Mouse (Mus musculus) midbrain, embryonic 13.5 days (tissue): ENCODE results near the gene Mtch1. TPM values are rescaled to one million over a fixed set of nuclear protein-coding genes. Genes with fewer than 3 reads are reported as not detected.

Experiments used
- ATAC-seq: fragments of 200-750 bp; cut with Nextera tagmentation; 2 replicates; pipeline ENCODE4 v1.8.0; 2017; ENCODE audit warnings: mild to moderate bottlenecking, moderate TSS enrichment, moderate library complexity
- H3K27ac ChIP-seq: fragments of 300-500 bp; sonication (generic); 2 replicates; pipeline ENCODE4 v1.5.1; 2015; ENCODE audit warnings: inconsistent platforms, mild to moderate bottlenecking, moderate library complexity
- H3K27me3 ChIP-seq: fragments of 300-500 bp; sonication (generic); 2 replicates; pipeline ENCODE4 v1.6.1; 2015; ENCODE audit warnings: mild to moderate bottlenecking, inconsistent platforms
- H3K36me3 ChIP-seq: fragments of 300-500 bp; sonication (generic); 2 replicates; pipeline ENCODE4 v1.6.1; 2015; ENCODE audit warnings: mild to moderate bottlenecking, inconsistent platforms
- H3K4me1 ChIP-seq: fragments of 300-500 bp; sonication (generic); replicated peaks from 2 replicates; pipeline ENCODE4 v1.6.1; 2015; ENCODE audit warnings: inconsistent platforms
- H3K4me2 ChIP-seq: fragments of 300-500 bp; sonication (generic); replicated peaks from 2 replicates; pipeline ENCODE4 v1.6.1; 2015; ENCODE audit warnings: moderate library complexity, mild to moderate bottlenecking, inconsistent platforms
- H3K4me3 ChIP-seq: fragments of 300-500 bp; sonication (generic); replicated peaks from 2 replicates; pipeline ENCODE4 v1.5.1; 2015; ENCODE audit warnings: mild to moderate bottlenecking, inconsistent platforms
- H3K9ac ChIP-seq: fragments of 300-500 bp; sonication (generic); replicated peaks from 2 replicates; pipeline ENCODE4 v1.6.1; 2015; ENCODE audit warnings: mild to moderate bottlenecking, inconsistent platforms
- H3K9me3 ChIP-seq: fragments of 300-500 bp; sonication (generic); 2 replicates; pipeline ENCODE4 v1.6.1; 2016; ENCODE audit warnings: mild to moderate bottlenecking, inconsistent platforms
- WGBS: fragments of 180-500 bp; shearing (Covaris S2); methylation state at CpG from one replicate; pipeline ENCODE4 v1.1.7; 2015; 5-methylcytosine and 5-hydroxymethylcytosine counted together
- polyA plus RNA-seq: library from polyadenylated mRNA; unstranded; fragments of >200 nt; fragmentation: Nextera tagmentation; extraction: Ambion mirVana; gene quantifications from 2 replicates; pipeline ENCODE4 v1.2.1, GENCODE M21; 2015

The Mtch1 gene
- polyA plus RNA-seq, 1 experiment from 2014 or later = 461 TPM

DNA sequence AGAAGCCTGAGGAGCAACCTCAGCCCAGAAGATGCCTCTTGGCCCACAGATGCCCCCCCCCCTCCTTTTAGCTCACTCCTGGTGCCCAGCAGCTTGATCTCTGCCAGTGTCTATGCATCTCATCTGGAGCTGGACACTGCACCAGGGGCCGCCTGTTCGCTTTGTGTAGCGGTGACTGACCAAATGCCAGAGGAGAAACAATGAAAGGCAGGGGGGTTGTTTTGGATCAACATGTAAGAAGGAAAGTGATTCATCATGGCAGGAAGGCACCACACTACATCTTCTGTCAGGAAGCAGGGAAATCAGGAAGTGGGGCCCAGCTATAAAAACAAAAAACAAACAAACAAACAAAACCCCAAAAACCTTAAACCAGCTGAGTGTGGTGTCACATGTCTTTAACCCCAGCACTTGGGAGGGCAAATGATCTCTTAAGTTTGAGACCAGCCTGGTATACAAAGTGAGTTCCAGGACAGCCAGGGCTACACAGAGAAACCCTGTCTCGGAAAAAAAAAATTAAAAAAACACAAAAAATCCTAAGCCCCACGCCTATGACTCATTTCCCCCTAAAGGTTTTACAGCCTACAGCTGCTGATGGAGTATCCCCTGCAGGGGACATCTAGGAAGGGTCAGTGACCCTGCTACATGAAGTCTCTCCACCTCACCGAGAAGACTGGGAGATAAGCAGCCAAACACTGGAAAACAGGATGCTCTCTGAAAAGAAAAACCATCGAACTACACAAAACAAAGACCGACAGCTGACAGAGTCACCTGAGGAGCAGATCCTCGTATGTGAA is 31.9 kb downstream of the Mtch1 start:
- H3K36me3 ChIP-seq = no peaks in the 10 kb centered on the region
- WGBS = 46% methylated on average over 9 of the region's 9 CpGs
- H3K27ac ChIP-seq = no peak overlapping the region
- peaks cover 8% of the 10 kb centered on the region for H3K27me3 ChIP-seq
- H3K9me3 ChIP-seq = 0 out of 2 replicates have a peak, but pooled peaks cover 3% of the 10 kb centered on the region
- ATAC-seq = no peak
- 0 out of 2 replicates have a peak, but pooled peaks cover 11% of the 10 kb centered on the region for H3K4me1 ChIP-seq
- H3K4me3 ChIP-seq = no peak overlapping the region
- 0 out of 2 replicates have a peak overlapping the region, but pooled peaks have one; percentile 14 for H3K9ac ChIP-seq
- no peak overlapping the region for H3K4me2 ChIP-seq

DNA sequence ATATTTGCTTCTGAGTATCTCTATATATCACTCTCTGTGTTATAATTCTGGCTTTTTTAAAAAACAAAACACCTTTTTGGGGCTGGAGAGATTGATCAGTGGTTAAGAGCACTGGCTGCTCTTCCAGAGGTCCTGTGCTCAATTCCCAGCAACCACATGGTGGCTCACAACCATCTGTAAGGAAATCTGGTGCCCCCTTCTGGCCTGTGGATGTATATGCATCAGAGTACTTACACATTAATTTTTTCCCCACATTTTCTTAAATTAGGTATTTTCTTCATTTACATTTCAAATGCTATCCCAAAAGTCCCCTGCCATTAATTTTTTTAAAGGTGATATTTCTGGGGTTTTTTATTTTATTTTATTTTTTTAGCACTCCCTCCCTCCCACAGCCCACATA is 34.4 kb downstream of the Mtch1 start:
- H3K4me2 ChIP-seq = no peak overlapping the region
- no peaks in the 10 kb centered on the region for H3K27me3 ChIP-seq
- no peak overlapping the region for H3K4me3 ChIP-seq
- no peak overlapping the region for H3K27ac ChIP-seq
- H3K9ac ChIP-seq = no peak overlapping the region
- no peak for ATAC-seq
- no peaks in the 10 kb centered on the region for H3K36me3 ChIP-seq
- 0 out of 2 replicates have a peak, but pooled peaks cover 3% of the 10 kb centered on the region for H3K4me1 ChIP-seq
- 0 out of 2 replicates have a peak, but pooled peaks cover 3% of the 10 kb centered on the region for H3K9me3 ChIP-seq

DNA sequence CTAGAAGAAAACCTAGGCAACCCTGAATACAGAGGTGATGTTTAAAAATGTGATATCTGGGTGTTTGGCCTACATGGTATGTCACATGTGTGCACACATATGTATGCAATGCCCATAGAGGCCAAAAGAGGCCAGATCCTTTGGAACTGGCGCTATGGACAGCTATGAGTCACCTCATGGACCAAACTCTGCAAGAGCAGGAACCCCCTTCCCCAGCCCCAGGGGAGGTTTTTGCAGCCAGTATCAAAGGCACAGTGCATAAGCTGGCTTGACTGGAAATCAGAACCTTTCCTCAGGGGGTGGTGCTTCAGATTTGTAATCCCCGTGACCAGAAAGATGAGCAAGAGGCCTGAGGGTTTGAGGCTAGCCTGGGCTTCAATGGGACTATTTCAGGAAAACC is 35.7 kb downstream of the Mtch1 start:
- no peaks in the 10 kb centered on the region for H3K36me3 ChIP-seq
- no peaks in the 10 kb centered on the region for H3K27me3 ChIP-seq
- H3K9ac ChIP-seq = no peak overlapping the region
- no peak for ATAC-seq
- H3K9me3 ChIP-seq = 0 out of 2 replicates have a peak, but pooled peaks cover 3% of the 10 kb centered on the region
- no peak overlapping the region for H3K4me2 ChIP-seq
- no peak overlapping the region for H3K27ac ChIP-seq
- WGBS = 88% methylated on average over 2 of the region's 2 CpGs
- 0 out of 2 replicates have a peak, but pooled peaks cover 3% of the 10 kb centered on the region for H3K4me1 ChIP-seq
- H3K4me3 ChIP-seq = no peak overlapping the region

DNA sequence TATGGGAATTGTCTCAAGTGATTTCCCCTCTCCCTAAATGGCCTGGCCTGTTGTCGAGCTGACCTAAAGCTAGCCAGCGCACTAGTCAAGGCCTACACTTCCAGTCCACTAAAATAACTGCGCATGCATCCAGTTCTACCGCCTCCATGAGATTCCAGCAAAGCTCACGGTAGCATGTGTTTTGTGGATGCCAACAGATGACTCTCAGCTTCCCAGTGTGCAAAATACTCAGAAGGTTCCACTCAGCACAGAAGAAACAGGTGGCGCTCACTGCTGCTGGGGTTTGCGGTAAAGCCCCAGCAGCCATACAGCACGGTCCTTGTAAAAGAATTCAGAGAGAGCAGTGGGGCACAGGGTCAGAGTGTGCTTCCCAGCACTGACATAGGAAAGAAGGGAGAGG is 36.1 kb downstream of the Mtch1 start:
- Histone ChIP-seq H3K4me2 (no peak overlapping the region), H3K27ac (no peak overlapping the region), H3K4me3 (no peak overlapping the region), H3K9ac (no peak overlapping the region), H3K9me3 (0 out of 2 replicates have a peak, but pooled peaks cover 3% of the 10 kb centered on the region), H3K36me3 (no peaks in the 10 kb centered on the region), H3K27me3 (no peaks in the 10 kb centered on the region), H3K4me1 (0 out of 2 replicates have a peak, but pooled peaks cover 3% of the 10 kb centered on the region)
- ATAC-seq = no peak
- 90% methylated on average over 8 of the region's 8 CpGs for WGBS

DNA sequence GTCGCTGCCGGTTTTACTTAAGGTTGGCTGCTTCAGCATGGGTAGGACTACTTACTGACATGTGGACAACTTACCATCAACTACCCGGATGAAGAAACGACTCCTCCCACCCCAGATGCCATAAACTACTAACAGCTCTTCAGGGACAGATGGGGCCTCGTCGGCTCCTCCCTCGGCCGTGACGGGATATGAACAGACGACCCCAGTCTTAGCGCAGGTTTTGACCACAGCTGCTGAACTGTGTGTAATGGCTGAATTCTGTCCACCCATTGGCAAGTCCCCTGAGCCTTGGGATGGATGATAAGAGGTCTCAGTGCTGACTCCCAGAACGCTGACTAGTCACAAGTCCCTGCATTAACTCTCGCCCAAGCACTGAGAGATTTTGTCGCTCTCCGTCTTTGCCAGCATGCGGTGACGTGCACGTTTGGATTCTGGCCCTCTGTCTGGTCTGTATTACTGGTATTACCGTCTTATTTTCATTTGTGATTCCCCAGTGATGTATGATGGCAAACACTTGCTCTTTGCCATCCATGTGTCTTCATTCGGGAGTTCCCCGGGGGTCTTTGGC is 37.6 kb downstream of the Mtch1 start:
- WGBS = 83% methylated on average over 21 of the region's 21 CpGs
- Histone ChIP-seq H3K4me2 (no peak overlapping the region), H3K27ac (no peak overlapping the region), H3K36me3 (no peaks in the 10 kb centered on the region), H3K9me3 (0 out of 2 replicates have a peak, but pooled peaks cover 3% of the 10 kb centered on the region), H3K9ac (no peak overlapping the region), H3K4me1 (peaks cover 8% of the 10 kb centered on the region; the same call in 1 of the 2 replicates), H3K27me3 (no peaks in the 10 kb centered on the region), H3K4me3 (no peak overlapping the region)
- no peak for ATAC-seq

DNA sequence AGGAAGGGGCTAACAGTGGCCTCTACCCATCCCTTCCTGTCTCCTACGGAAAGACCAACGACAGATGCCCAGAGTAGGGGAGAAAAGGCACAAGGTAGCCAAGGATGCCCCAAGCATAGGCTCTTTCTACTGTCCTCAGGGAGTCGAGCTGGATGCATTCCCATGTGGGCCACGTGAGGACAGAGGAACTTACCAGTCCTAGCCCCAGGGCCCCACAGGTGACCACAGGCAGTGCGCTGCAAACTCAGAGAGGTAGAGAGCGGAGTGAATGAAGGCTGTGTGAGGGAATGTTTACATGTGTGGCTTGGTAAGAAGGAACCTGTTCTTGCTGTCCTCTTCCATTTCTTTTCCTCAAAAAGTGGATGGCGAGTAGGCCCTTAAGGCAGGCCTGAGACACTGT is 41.9 kb downstream of the Mtch1 start:
- Histone ChIP-seq H3K9me3 (no peaks in the 10 kb centered on the region), H3K9ac (no peak overlapping the region), H3K27ac (no peak overlapping the region), H3K36me3 (peaks cover 15% of the 10 kb centered on the region), H3K4me3 (no peak overlapping the region), H3K4me1 (peaks cover 8% of the 10 kb centered on the region; the same call in 1 of the 2 replicates), H3K27me3 (no peaks in the 10 kb centered on the region), H3K4me2 (no peak overlapping the region)
- WGBS = 58% methylated on average over 7 of the region's 7 CpGs
- no peak for ATAC-seq

DNA sequence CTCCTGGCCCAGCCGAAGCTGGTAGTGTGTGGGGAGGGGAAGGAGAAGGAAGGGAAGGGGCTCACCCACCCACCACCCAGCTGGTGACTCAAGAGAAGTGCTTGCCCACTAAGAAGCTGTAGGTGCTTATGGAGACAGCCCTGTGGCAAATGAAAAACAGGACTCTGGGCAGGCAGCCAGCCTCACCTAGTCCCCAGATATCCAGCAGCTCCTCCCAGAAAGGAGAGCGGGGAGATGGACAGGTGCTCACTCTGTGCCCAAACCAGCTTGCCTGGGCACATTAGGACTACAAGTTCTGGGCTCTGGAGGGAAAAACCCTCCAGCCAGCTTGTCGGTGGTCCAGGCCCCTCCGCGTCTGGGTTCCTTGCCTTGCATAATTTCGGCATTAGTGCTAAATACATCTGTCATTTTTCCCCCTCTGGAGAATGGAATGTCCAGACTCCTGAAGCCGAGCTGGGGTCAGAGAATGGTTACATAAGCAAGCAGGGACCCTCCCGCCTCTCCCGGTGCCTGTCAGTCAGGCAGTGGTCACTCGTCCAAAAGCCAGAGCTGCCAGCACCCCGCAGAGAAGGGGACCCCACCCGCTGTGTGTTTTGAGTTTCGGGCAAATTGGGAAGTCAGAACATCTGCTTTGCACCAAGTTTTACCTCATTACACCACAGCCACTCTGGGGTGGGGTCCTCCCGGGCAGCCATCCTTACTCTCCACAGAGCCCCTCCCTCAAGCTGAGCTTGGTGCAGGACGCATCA is 42.5 kb downstream of the Mtch1 start:
- 31% methylated on average over 15 of the region's 15 CpGs for WGBS
- H3K9ac ChIP-seq = no peak overlapping the region
- ATAC-seq = no peak
- H3K27me3 ChIP-seq = no peaks in the 10 kb centered on the region
- peaks cover 8% of the 10 kb centered on the region; the same call in 1 of the 2 replicates for H3K4me1 ChIP-seq
- H3K4me3 ChIP-seq = no peak overlapping the region
- no peak overlapping the region for H3K27ac ChIP-seq
- H3K36me3 ChIP-seq = peaks cover 22% of the 10 kb centered on the region
- H3K9me3 ChIP-seq = no peaks in the 10 kb centered on the region
- no peak overlapping the region for H3K4me2 ChIP-seq

DNA sequence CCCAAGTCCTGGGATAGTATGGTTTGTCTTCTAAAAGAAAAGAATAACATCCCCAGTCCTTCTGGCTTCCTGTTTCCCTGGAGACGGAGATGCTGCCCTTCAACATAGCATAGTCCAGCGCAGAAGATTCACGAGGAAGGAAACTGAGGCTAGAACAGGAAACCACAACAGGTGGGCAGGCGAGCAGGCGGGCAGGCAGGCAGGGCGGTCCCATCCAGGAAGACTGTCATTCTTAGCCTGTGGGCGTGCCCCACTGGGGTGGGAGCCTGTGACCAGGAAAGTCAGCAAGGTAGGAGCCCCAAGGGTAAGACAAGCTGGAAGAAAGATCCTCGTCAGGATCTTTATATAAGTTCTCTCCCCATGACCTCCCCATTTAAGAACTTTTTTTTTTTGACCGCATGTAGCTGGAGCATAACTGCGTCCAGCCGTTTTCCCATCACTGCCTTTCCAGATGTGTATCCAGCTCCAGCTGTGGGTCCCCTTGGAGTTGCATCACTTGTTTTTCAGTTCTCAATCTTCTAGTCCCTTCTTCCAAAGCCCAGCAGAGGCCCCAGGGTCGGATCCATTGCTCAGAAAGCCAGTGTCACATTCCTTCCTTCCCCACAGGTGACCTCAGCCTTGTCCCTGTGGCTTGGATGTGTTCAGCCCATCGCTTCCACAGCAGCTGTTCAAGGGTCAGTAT is 43.2 kb downstream of the Mtch1 start:
- no peak overlapping the region for H3K27ac ChIP-seq
- peaks cover 29% of the 10 kb centered on the region for H3K36me3 ChIP-seq
- 73% methylated on average over 13 of the region's 13 CpGs for WGBS
- no peak overlapping the region for H3K4me3 ChIP-seq
- no peak overlapping the region for H3K4me2 ChIP-seq
- H3K9me3 ChIP-seq = no peaks in the 10 kb centered on the region
- H3K27me3 ChIP-seq = no peaks in the 10 kb centered on the region
- H3K4me1 ChIP-seq = peaks cover 8% of the 10 kb centered on the region; the same call in 1 of the 2 replicates
- ATAC-seq = no peak
- H3K9ac ChIP-seq = no peak overlapping the region

DNA sequence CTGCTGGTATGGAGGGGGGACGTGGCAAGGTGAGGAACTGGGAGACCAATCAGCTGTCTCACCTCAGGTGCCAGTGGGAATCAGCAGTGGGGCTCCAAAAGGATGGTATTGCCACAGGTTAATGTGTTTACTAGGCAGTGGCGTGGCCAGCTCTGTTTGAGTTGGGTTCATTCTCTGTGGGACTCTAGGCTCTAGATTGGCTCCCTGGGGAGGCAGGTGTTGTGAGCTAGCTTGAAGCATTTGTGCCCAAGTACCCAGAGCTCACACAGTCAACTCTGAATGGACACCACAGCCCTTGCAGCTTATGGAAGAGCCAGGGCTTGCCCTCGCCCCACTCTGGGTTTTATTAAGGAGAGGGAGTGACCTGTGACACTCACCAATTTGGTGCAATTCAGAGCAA is 43.9 kb downstream of the Mtch1 start:
- 84% methylated on average over 3 of the region's 3 CpGs for WGBS
- no peak for ATAC-seq
- Histone ChIP-seq H3K9ac (no peak overlapping the region), H3K27ac (no peak overlapping the region), H3K9me3 (no peaks in the 10 kb centered on the region), H3K4me3 (no peak overlapping the region), H3K36me3 (peaks cover 35% of the 10 kb centered on the region), H3K27me3 (no peaks in the 10 kb centered on the region), H3K4me1 (peaks cover 8% of the 10 kb centered on the region; the same call in 1 of the 2 replicates), H3K4me2 (no peak overlapping the region)

DNA sequence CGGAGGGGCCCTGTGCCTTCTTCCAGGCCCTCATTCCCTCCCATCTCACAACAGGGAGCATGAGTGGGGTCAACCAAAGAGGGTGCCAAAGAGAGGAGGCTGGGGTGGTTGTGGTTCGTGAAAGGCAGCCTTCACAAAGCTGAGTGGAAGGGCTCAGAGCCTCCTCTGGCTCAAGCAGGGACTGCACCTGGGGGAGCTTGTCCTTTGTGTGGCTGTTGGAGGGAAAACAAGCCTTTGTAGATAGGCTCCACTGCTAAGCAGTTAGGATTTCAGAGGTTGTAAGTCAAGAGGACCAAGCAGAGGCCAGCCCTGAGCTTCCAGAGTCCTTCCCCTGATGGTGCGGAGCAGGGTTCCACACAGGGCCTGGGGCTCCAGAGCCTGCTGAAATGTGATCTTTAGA is 44.6 kb downstream of the Mtch1 start:
- WGBS = 39% methylated on average over 3 of the region's 3 CpGs
- H3K9ac ChIP-seq = no peak overlapping the region

DNA sequence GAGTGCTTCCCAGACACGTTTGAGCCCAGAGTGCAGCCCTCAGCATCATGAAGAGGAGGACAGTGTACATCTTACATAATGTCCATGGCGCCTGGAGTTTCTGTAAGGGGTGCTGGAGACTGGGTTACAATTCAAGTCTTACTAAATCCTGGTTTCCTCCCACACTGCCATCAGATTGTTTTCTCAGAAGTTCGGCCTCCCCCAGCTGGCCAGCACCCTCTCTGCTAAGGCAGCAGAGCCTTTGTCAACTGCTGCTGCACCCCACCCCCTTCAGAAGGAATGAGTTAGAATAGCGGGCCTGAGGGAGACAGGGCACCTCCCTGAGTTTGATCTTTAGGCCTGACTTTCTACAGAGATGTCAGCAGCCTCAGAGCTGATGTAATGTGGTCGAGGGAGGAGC is 45.6 kb downstream of the Mtch1 start:
- Histone ChIP-seq H3K9me3 (no peaks in the 10 kb centered on the region), H3K27ac (no peak overlapping the region), H3K4me2 (no peak overlapping the region), H3K4me1 (peaks cover 8% of the 10 kb centered on the region; the same call in 1 of the 2 replicates), H3K4me3 (no peak overlapping the region), H3K27me3 (no peaks in the 10 kb centered on the region), H3K9ac (no peak overlapping the region), H3K36me3 (peaks cover 50% of the 10 kb centered on the region)
- no peak for ATAC-seq
- WGBS = 80% methylated on average over 5 of the region's 5 CpGs

More for the DNA sequence above, 44.6 kb downstream of the Mtch1 start:
- Histone ChIP-seq H3K36me3 (peaks cover 41% of the 10 kb centered on the region), H3K9me3 (no peaks in the 10 kb centered on the region), H3K4me1 (peaks cover 8% of the 10 kb centered on the region; the same call in 1 of the 2 replicates), H3K27ac (no peak overlapping the region), H3K4me3 (no peak overlapping the region), H3K4me2 (no peak overlapping the region), H3K27me3 (no peaks in the 10 kb centered on the region)
- no peak for ATAC-seq
